Mouse (Mus musculus) MEL (cell line): ENCODE measurements around the gene Zbtb49. TPM values are rescaled to one million over a fixed set of nuclear protein-coding genes. Genes with fewer than 3 reads are reported as not detected.

ENCODE experiments used
- DNase-seq: peaks from one replicate; pipeline ENCODE4 v3.0.0; 2011; ENCODE audit warnings: low read depth, low spot score
- H3K27ac ChIP-seq: 2 replicates; pipeline ENCODE4 v1.5.1; 2012; ENCODE audit warnings: low read depth, mild to moderate bottlenecking, control low read depth, low read length, moderate library complexity; ENCODE audit not compliant: control insufficient read depth
- H3K27me3 ChIP-seq, 2 experiments: fragments of 150-350 bp in 1 of 2; sonication (generic) in 1 of 2; 2 replicates each; pipeline ENCODE4 v1.6.1; 2012; ENCODE audit warnings: low read length in 2 of 2, mild to moderate bottlenecking in 2 of 2, improper control_type of control experiment in 1 of 2, moderate library complexity in 1 of 2; ENCODE audit not compliant: insufficient read depth in 2 of 2, control insufficient read depth in 1 of 2
- H3K36me3 ChIP-seq, 2 experiments: 2 replicates each; pipeline ENCODE4 v1.6.1; 2012 to 2014; ENCODE audit warnings: low read length in 2 of 2, improper control_type of control experiment in 1 of 2, inconsistent platforms in 1 of 2, mild to moderate bottlenecking in 1 of 2; ENCODE audit not compliant: insufficient read depth in 2 of 2, control insufficient read depth in 1 of 2
- H3K4me1 ChIP-seq, 2 experiments: fragments of 150-350 bp in 1 of 2; sonication (generic) in 1 of 2; 2 replicates each; pipeline ENCODE4 v1.6.1; 2012; ENCODE audit warnings: low read length in 2 of 2, improper control_type of control experiment in 1 of 2, mild to moderate bottlenecking in 1 of 2; ENCODE audit not compliant: insufficient read depth in 2 of 2, control insufficient read depth in 1 of 2
- H3K4me3 ChIP-seq, 2 experiments: fragments of 150-350 bp in 1 of 2; sonication (generic) in 1 of 2; 2 replicates each; pipeline ENCODE4 v1.5.1; 2012; ENCODE audit warnings: low read depth in 2 of 2, low read length in 2 of 2, mild to moderate bottlenecking in 2 of 2, moderate library complexity in 2 of 2, control low read depth in 1 of 2, improper control_type of control experiment in 1 of 2; ENCODE audit not compliant: control insufficient read depth in 1 of 2, insufficient read depth in 1 of 2
- H3K79me2 ChIP-seq: 2 replicates; pipeline ENCODE4 v1.6.1; 2012; ENCODE audit warnings: mild to moderate bottlenecking, low read length, moderate library complexity; ENCODE audit not compliant: control insufficient read depth, poor library complexity, insufficient read depth
- H3K9ac ChIP-seq: 2 replicates; pipeline ENCODE4 v1.6.1; 2012; ENCODE audit warnings: low read depth, mild to moderate bottlenecking, control low read depth, low read length, moderate library complexity; ENCODE audit not compliant: control insufficient read depth, poor library complexity, severe bottlenecking
- H3K9me3 ChIP-seq: fragments of 150-350 bp; sonication (generic); replicated peaks from 2 replicates; pipeline ENCODE4 v1.6.1; 2012; ENCODE audit warnings: mild to moderate bottlenecking, low read length, improper control_type of control experiment, moderate library complexity; ENCODE audit not compliant: insufficient read depth
- CHD1 ChIP-seq: IDR thresholded peaks from 2 replicates; pipeline ENCODE4 v1.6.1; 2012; ENCODE audit warnings: low read depth, mild to moderate bottlenecking, inconsistent platforms, low read length, improper control_type of control experiment
- CHD2 ChIP-seq: IDR thresholded peaks from 2 replicates; pipeline ENCODE4 v1.6.1; 2011; ENCODE audit warnings: low read length, improper control_type of control experiment
- CTCF ChIP-seq, 3 experiments: IDR thresholded peaks in 2 of 3; conservative IDR thresholded peaks in 1 of 3; 2 replicates each; pipeline ENCODE4 v1.5.1; 2011 to 2012; ENCODE audit warnings: low read length in 3 of 3, low read depth in 2 of 3, mild to moderate bottlenecking in 2 of 3, improper control_type of control experiment in 1 of 3, inconsistent platforms in 1 of 3, mixed read lengths in 1 of 3, moderate library complexity in 1 of 3; ENCODE audit not compliant: control insufficient read depth in 1 of 3, insufficient read depth in 1 of 3, poor library complexity in 1 of 3, severe bottlenecking in 1 of 3
- E2F4 ChIP-seq: IDR thresholded peaks from 2 replicates; pipeline ENCODE4 v1.6.1; 2011; ENCODE audit warnings: low read depth, low read length, improper control_type of control experiment, borderline replicate concordance
- EP300 ChIP-seq, 2 experiments: IDR thresholded peaks; 2 replicates each; pipeline ENCODE4 v1.6.1; 2011; ENCODE audit warnings: improper control_type of control experiment in 2 of 2, low read length in 2 of 2, low read depth in 1 of 2, mild to moderate bottlenecking in 1 of 2
- ETS1 ChIP-seq: IDR thresholded peaks from 2 replicates; pipeline ENCODE4 v1.6.1; 2012; ENCODE audit warnings: low read depth, mild to moderate bottlenecking, inconsistent platforms, low read length, improper control_type of control experiment, moderate library complexity
- GATA1 ChIP-seq: IDR thresholded peaks from 2 replicates; pipeline ENCODE4 v1.6.1; 2011; ENCODE audit warnings: low read depth, low read length, improper control_type of control experiment
- MAX ChIP-seq: IDR thresholded peaks from 2 replicates; pipeline ENCODE4 v1.6.1; 2011; ENCODE audit warnings: low read length, improper control_type of control experiment
- MEF2A ChIP-seq: IDR thresholded peaks from 2 replicates; pipeline ENCODE4 v1.6.1; 2014; ENCODE audit warnings: low read depth, mild to moderate bottlenecking, inconsistent platforms, low read length, improper control_type of control experiment; ENCODE audit not compliant: poor library complexity, insufficient replicate concordance, severe bottlenecking; ENCODE audit errors: extremely low read depth
- MYC ChIP-seq: IDR thresholded peaks from 2 replicates; pipeline ENCODE4 v1.6.1; 2011; ENCODE audit warnings: low read depth, mild to moderate bottlenecking, low read length, improper control_type of control experiment, moderate library complexity
- NELFE ChIP-seq: IDR thresholded peaks from 2 replicates; pipeline ENCODE4 v1.6.1; 2011; ENCODE audit warnings: low read depth, low read length, improper control_type of control experiment
- POLR2AphosphoS2 ChIP-seq: IDR thresholded peaks from 2 replicates; pipeline ENCODE4 v1.6.1; 2011; ENCODE audit warnings: low read length, improper control_type of control experiment
- RCOR1 ChIP-seq: IDR thresholded peaks from 2 replicates; pipeline ENCODE4 v1.6.1; 2012; ENCODE audit warnings: low read depth, mild to moderate bottlenecking, inconsistent platforms, low read length, improper control_type of control experiment
- SIN3A ChIP-seq: IDR thresholded peaks from 2 replicates; pipeline ENCODE4 v1.6.1; 2012; ENCODE audit warnings: low read length, improper control_type of control experiment, inconsistent platforms
- TAL1 ChIP-seq: IDR thresholded peaks from 2 replicates; pipeline ENCODE4 v1.6.1; 2012; ENCODE audit warnings: mild to moderate bottlenecking, inconsistent platforms, low read length, moderate library complexity, mixed read lengths
- TBP ChIP-seq: IDR thresholded peaks from 2 replicates; pipeline ENCODE4 v1.8.0; 2011; ENCODE audit warnings: low read depth, low read length, improper control_type of control experiment
- TCF12 ChIP-seq: IDR thresholded peaks from 2 replicates; pipeline ENCODE4 v1.6.1; 2014; ENCODE audit warnings: low read depth, mild to moderate bottlenecking, inconsistent platforms, low read length, improper control_type of control experiment, moderate library complexity
- UBTF ChIP-seq: IDR thresholded peaks from 2 replicates; pipeline ENCODE4 v1.6.1; 2012; ENCODE audit warnings: low read depth, mild to moderate bottlenecking, inconsistent platforms, low read length, improper control_type of control experiment, moderate library complexity, borderline replicate concordance; ENCODE audit not compliant: insufficient read depth
- ZKSCAN1 ChIP-seq: IDR thresholded peaks from 2 replicates; pipeline ENCODE4 v1.6.1; 2012; ENCODE audit warnings: low read depth, mild to moderate bottlenecking, inconsistent platforms, low read length, improper control_type of control experiment, moderate library complexity
- ZMIZ1 ChIP-seq: IDR thresholded peaks from 2 replicates; pipeline ENCODE4 v1.6.1; 2012; ENCODE audit warnings: low read depth, mild to moderate bottlenecking, inconsistent platforms, low read length, improper control_type of control experiment, moderate library complexity
- ZNF384 ChIP-seq: IDR thresholded peaks from 2 replicates; pipeline ENCODE4 v1.6.1; 2012; ENCODE audit warnings: low read depth, mild to moderate bottlenecking, inconsistent platforms, low read length, improper control_type of control experiment
- polyA plus RNA-seq, 2 experiments: library from polyadenylated mRNA; stranded (reverse) in 1 of 2; unstranded in 1 of 2; fragments of >175 nt in 1 of 2; fragments of >200 nt in 1 of 2; gene quantifications; 2 replicates each; pipeline versions ENCODE4 v1.2.1 to v1.2.4; 2012; ENCODE audit warnings: low replicate concordance in 2 of 2, low read depth in 1 of 2; ENCODE audit not compliant: insufficient read length in 2 of 2, insufficient read depth in 1 of 2, missing spikeins in 1 of 2
- total RNA-seq: library from RNA; depleted of rRNA; stranded (reverse); fragments of 300-350 nt; gene quantifications from 2 replicates; pipeline ENCODE4 v1.2.3, GENCODE M21; 2012

Gene Zbtb49
- total and polyA plus RNA-seq, 3 experiments: 16.8 to 17.5 TPM; not detected in 1

DNA sequence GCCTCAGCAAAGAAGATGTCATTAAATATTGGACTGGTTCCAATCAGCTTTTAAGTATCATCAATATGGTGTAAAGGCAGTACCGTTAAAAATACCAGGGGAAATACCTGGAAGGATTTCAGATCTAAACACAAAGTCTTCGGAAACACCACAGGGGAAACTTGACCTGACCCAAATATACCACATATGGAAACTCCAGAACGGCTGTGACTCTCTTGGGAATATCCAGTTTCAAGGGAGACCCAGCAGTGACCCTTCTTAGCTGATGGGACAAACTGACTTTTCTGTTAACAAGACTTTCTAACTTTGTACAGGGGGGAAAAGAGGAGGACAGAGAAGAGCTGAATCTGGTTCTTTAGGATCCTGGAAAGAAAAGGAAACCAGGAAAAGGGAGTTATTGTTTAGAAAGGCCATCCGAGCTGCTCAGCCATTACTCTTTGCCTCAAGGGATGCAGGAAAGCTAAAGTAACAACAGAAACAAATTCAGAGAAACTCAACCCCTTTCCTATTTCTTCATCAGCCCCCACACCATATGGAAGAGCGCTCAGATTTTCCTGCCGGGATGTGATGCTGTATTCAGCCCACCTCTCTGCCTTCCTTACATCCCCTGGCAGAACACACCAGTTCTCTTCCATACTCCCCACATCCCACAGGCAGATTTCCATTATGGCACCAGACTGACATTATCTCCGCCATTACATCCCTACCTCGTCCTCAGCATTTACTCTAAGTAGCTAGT lies 37.9 kb upstream of the Zbtb49 start:
- Histone ChIP-seq H3K36me3 (peaks cover 2 to 15% of the 10 kb centered on the region in 2 experiments), H3K27me3 (no peaks in the 10 kb centered on the region), H3K9me3 (no peaks in the 10 kb centered on the region), H3K9ac (no peak overlapping the region), H3K4me1 (peaks cover 3 to 14% of the 10 kb centered on the region in 2 experiments; a peak in 3 of 4 replicates), H3K4me3 (no peak overlapping the region), H3K79me2 (peaks cover 14% of the 10 kb centered on the region), H3K27ac (no peak overlapping the region)
- DNase-seq: no peak
- no peak for TF ChIP-seq GATA1
- no peak for TF ChIP-seq UBTF

DNA sequence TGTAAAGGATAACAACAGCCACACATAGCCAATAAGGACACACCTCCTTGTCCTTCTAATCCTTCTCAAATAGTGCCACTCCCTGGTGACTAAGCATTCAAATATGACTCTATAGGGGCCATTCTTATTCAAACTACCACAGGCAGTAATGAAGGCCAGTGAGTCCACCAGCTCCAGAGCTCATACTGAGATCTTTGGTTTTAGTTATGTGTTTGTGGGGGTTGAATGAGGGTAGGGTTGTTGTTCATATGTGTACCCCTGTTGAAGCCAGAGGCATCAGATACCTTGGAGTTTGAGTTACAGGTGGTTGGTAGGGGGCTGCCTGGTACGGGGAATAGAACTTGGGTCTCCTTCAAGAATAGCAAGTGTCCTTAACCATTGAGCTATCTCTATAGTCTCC lies 36.3 kb upstream of the Zbtb49 start:
- H3K4me1 ChIP-seq: peaks cover 3 to 14% of the 10 kb centered on the region in 2 experiments; a peak in 3 of 4 replicates
- H3K79me2 ChIP-seq: peaks cover 14% of the 10 kb centered on the region
- H3K27ac ChIP-seq: no peak overlapping the region
- no peaks in the 10 kb centered on the region for H3K27me3 ChIP-seq
- H3K36me3 ChIP-seq: peaks cover 0 to 13% of the 10 kb centered on the region in 2 experiments; a peak in 2 of 4 replicates
- DNase-seq: no peak
- TF ChIP-seq MEF2A: no peak
- no peak for TF ChIP-seq NELFE
- TF ChIP-seq ZMIZ1: no peak
- no peak for TF ChIP-seq TBP
- TF ChIP-seq POLR2AphosphoS2: no peak
- TF ChIP-seq CHD1: no peak
- TF ChIP-seq TAL1: no peak
- TF ChIP-seq TCF12: no peak
- TF ChIP-seq ZNF384: no peak
- no peak for TF ChIP-seq ZKSCAN1
- H3K4me3 ChIP-seq: no peak overlapping the region
- H3K9ac ChIP-seq: no peak overlapping the region
- no peaks in the 10 kb centered on the region for H3K9me3 ChIP-seq

DNA sequence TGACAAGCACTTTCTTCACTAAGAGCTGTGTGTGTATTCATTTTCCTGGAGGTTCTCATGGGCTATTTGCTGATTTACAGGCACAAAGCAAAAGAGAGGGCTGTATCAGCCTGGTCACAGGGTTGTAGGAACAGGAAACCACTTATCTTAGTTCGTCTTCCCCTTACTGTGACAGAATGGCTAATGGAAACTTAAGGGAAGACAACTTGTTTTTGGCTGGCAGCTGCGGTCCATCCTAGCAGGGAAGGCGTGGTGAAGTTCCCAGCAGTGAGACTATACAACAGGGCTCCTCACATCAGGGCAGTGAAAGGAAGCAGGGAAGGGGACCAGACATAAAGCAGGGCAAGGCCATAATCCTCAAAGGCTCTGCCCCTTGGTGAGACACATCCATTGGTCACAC lies 35.4 kb upstream of the Zbtb49 start:
- TF ChIP-seq SIN3A (0 out of 2 replicates have a peak, but pooled peaks have one; percentile 29), RCOR1 (no peak; the same call in 1 of the 2 replicates), MYC (no peak), MAX (0 out of 2 replicates have a peak, but pooled peaks have one; percentile 37), CTCF (IDR thresholded peaks at IDR 0.05 in 2 of 3, conservative IDR thresholded peaks at IDR 0.05 in 1 of 3; ENCODE audit: control insufficient read depth in 1 of 3, insufficient read depth in 1 of 3, low read depth in 2 of 3, low read length in 3 of 3, poor library complexity in 1 of 3, severe bottlenecking in 1 of 3) (peak in 1 of 3 experiments; percentile 2; a peak in 1 of 6 replicates), E2F4 (no peak), ETS1 (peak; percentile 51; the same call in 1 of the 2 replicates), TCF12 (0 out of 2 replicates have a peak, but pooled peaks have one; percentile 26), EP300 (IDR thresholded peaks at IDR 0.05; ENCODE audit: low read depth in 1 of 2, low read length in 2 of 2) (peak; percentile 60 to 84), ZMIZ1 (no peak), CHD2 (no peak), GATA1 (peak; percentile 70; the same call in 1 of the 2 replicates), TAL1 (peak; percentile 33)
- Histone ChIP-seq H3K4me3 (peak overlapping the region in 1 of 2 experiments; percentile 39; a peak in 3 of 4 replicates), H3K9me3 (no peaks in the 10 kb centered on the region), H3K27me3 (no peaks in the 10 kb centered on the region), H3K36me3 (peaks cover 0 to 7% of the 10 kb centered on the region in 2 experiments; a peak in 2 of 4 replicates), H3K27ac (peak overlapping the region; percentile 16; the same call in 1 of the 2 replicates), H3K79me2 (peaks cover 8% of the 10 kb centered on the region), H3K9ac (no peak overlapping the region), H3K4me1 (peaks cover 3 to 9% of the 10 kb centered on the region in 2 experiments; a peak in 2 of 4 replicates)
- DNase-seq: peak; percentile 78
